Mouse (Mus musculus) G1E (cell line): ENCODE data around the gene Sfrp2. TPM values are rescaled to one million over a fixed set of nuclear protein-coding genes. Genes with fewer than 3 reads are reported as not detected.
A peak's percentile ranks its signal among the peaks of the same experiment; 100 is the strongest.

ENCODE experiments used
- ATAC-seq: 2 replicates; pipeline ENCODE4 v1.8.0; 2016; ENCODE audit warnings: mild to moderate bottlenecking; ENCODE audit not compliant: insufficient number of reproducible peaks, poor library complexity, low FRiP score, severe bottlenecking; ENCODE audit errors: extremely low read depth
- DNase-seq: peaks from one replicate; pipeline ENCODE4 v3.0.0; 2012; ENCODE audit warnings: low spot score
- H3K27me3 ChIP-seq: 2 replicates; pipeline ENCODE4 v1.6.1; 2012; ENCODE audit warnings: mild to moderate bottlenecking, low read length, inconsistent platforms; ENCODE audit not compliant: insufficient read depth
- H3K36me3 ChIP-seq: replicated peaks from 2 replicates; pipeline ENCODE3; 2012; ENCODE audit warnings: mild to moderate bottlenecking, inconsistent platforms
- H3K4me1 ChIP-seq: 2 replicates; pipeline ENCODE4 v1.6.1; 2012; ENCODE audit warnings: low read depth, low read length, inconsistent platforms, mixed read lengths; ENCODE audit not compliant: insufficient read depth
- H3K4me3 ChIP-seq: 2 replicates; pipeline ENCODE4 v1.5.1; 2012; ENCODE audit warnings: low read depth, mild to moderate bottlenecking, inconsistent platforms, low read length, moderate library complexity, mixed read lengths
- H3K9me3 ChIP-seq: replicated peaks from 2 replicates; pipeline ENCODE4 v1.6.1; 2012; ENCODE audit warnings: inconsistent platforms
- CTCF ChIP-seq: IDR thresholded peaks from 2 replicates; pipeline ENCODE4 v1.5.1; 2012; ENCODE audit warnings: low read depth, low read length, inconsistent platforms, mixed read lengths
- GATA1 ChIP-seq: IDR thresholded peaks from 2 replicates; pipeline ENCODE4 v1.6.1; 2012; ENCODE audit warnings: borderline replicate concordance, low read length, inconsistent platforms, mixed read lengths
- GATA2 ChIP-seq: IDR thresholded peaks from 2 replicates; pipeline ENCODE4 v1.6.1; 2012; ENCODE audit warnings: low read depth, low read length, inconsistent platforms, borderline replicate concordance
- POLR2AphosphoS5 ChIP-seq: IDR thresholded peaks from 2 replicates; pipeline ENCODE4 v1.6.1; 2012; ENCODE audit warnings: low read depth, low read length, inconsistent platforms; ENCODE audit not compliant: insufficient replicate concordance
- TAL1 ChIP-seq: conservative IDR thresholded peaks from 2 replicates; pipeline ENCODE4 v1.6.1; 2012; ENCODE audit warnings: low read depth, low read length, inconsistent platforms, mixed read lengths
- polyA plus RNA-seq: library from polyadenylated mRNA; stranded (reverse); fragments of >175 nt; gene quantifications from 2 replicates; pipeline ENCODE4 v1.2.3, GENCODE M21; 2012
- total RNA-seq, 2 experiments: library from RNA; stranded (forward) in 1 of 2; stranded (reverse) in 1 of 2; fragments of 200-1000 nt in 1 of 2; fragments of >200 nt in 1 of 2; fragmentation: Nextera tagmentation in 1 of 2; gene quantifications; 2 replicates each; pipeline ENCODE4 v1.2.3; 2014 to 2017

Gene Sfrp2
- total and polyA plus RNA-seq, 3 experiments, result 0.11 TPM; not detected in 2

DNA sequence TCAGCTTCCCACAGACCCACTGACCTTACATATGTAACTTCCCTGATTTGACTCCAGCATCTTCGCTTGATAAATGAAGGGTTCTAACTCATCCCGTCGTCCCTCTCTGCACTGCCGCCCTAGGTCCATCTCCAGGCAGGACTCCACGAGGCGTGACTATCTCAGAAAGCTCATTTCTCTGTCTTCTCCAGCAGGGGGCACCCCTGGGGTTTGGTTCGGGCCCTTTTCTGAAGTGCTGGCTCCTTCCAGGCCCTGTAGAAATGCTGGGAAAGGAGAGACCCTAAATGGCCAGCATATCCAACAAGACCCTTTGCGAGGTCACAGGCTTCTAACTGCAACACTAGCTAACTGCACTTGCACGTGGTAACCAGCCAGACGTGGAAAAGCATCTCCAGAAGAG is 31.7 kb downstream of the Sfrp2 start:
- no peaks in the 10 kb centered on the region for H3K4me1 ChIP-seq
- ATAC-seq (no peak), DNase-seq (peak; percentile 13)
- H3K4me3 ChIP-seq, result no peak overlapping the region
- 0 out of 2 replicates have a peak, but pooled peaks cover 4% of the 10 kb centered on the region for H3K27me3 ChIP-seq
- H3K36me3 ChIP-seq, result no peaks in the 10 kb centered on the region
- TF ChIP-seq CTCF, result no peak; the same call in 1 of the 2 replicates
- no peak for TF ChIP-seq TAL1
- TF ChIP-seq GATA1, result no peak
- TF ChIP-seq GATA2, result no peak
- TF ChIP-seq POLR2AphosphoS5, result no peak
- 0 out of 2 replicates have a peak, but pooled peaks cover 2% of the 10 kb centered on the region for H3K9me3 ChIP-seq

DNA sequence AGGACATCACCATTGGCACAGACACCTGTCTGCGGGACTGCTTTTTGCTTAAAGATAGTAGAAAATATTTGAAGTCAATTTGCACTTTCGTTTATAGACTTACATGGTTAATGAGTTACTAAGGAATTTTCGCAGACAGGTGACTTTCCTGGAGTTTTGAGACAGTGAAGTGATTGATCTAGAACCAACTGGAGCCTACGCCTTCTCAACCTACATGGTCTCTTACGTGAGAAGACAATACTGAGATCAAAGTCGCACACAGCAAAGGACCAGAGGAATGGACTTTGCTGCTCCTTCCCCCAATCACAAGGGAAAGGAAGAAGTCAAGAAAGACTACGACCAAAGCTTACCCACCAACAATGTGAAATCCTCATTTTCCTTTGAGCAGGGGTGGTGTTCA is 33.4 kb downstream of the Sfrp2 start:
- Histone ChIP-seq H3K4me1 (no peaks in the 10 kb centered on the region), H3K36me3 (no peaks in the 10 kb centered on the region), H3K9me3 (0 out of 2 replicates have a peak, but pooled peaks cover 2% of the 10 kb centered on the region), H3K4me3 (no peak overlapping the region), H3K27me3 (0 out of 2 replicates have a peak, but pooled peaks cover 4% of the 10 kb centered on the region)
- no peak for DNase-seq
- no peak for ATAC-seq
- no peak for TF ChIP-seq GATA1

DNA sequence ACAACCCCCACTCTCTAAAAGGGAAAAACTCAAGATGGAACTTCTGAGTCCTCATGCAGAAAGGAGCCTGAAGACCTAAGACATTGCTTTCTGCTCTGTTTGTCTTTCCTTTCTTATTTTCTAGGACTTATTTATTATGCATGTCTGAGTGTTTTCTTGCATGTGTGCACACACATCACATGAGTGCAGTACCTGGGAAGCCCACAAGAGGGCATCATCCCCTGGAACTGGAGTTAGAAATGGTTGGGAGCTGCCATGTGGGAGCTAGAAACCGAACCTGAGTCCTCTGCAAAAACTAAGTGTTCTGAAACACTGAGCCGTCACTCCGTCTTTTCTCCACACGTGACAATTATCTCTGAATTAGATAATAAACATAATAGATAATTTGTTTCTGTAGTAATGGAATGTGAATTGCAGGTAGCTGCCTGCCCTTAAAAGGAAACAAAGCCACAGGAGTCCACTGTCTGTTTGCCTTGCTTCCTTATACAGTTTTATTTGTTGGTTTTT is 35.6 kb downstream of the Sfrp2 start:
- no peaks in the 10 kb centered on the region for H3K36me3 ChIP-seq
- 0 out of 2 replicates have a peak, but pooled peaks cover 4% of the 10 kb centered on the region for H3K27me3 ChIP-seq
- H3K4me3 ChIP-seq, result no peak overlapping the region
- H3K4me1 ChIP-seq, result no peaks in the 10 kb centered on the region
- ATAC-seq (no peak), DNase-seq (no peak)
- 0 out of 2 replicates have a peak, but pooled peaks cover 2% of the 10 kb centered on the region for H3K9me3 ChIP-seq
- TF ChIP-seq POLR2AphosphoS5, result no peak
- no peak for TF ChIP-seq GATA1
- no peak for TF ChIP-seq TAL1
- no peak for TF ChIP-seq GATA2
- TF ChIP-seq CTCF, result no peak

DNA sequence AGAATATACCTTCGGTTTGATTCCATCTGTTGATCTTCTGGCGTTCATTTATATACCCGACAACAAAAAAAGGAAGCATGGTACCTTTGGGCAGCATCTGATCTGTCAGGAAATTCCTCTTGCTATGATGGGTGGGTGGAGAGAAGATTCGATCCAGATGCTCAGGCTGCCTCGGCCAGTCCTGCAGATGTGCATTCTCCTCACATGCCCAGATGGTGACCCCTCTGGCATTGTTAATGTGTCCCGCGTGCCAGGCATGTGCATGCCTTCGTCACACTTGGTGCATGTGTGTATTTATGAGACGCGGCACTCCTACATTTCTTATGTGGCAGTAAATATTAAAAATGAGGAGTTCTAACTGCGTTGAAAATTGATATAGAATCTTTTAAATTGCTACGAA is 42.4 kb downstream of the Sfrp2 start:
- DNase-seq, result no peak
- H3K4me1 ChIP-seq, result no peaks in the 10 kb centered on the region
- no peaks in the 10 kb centered on the region for H3K36me3 ChIP-seq
- H3K9me3 ChIP-seq, result no peaks in the 10 kb centered on the region
- ATAC-seq, result no peak
- H3K4me3 ChIP-seq, result no peak overlapping the region
- no peaks in the 10 kb centered on the region for H3K27me3 ChIP-seq
- no peak for TF ChIP-seq TAL1
- TF ChIP-seq GATA2, result no peak
- no peak for TF ChIP-seq GATA1
- no peak for TF ChIP-seq POLR2AphosphoS5
- TF ChIP-seq CTCF, result no peak

DNA sequence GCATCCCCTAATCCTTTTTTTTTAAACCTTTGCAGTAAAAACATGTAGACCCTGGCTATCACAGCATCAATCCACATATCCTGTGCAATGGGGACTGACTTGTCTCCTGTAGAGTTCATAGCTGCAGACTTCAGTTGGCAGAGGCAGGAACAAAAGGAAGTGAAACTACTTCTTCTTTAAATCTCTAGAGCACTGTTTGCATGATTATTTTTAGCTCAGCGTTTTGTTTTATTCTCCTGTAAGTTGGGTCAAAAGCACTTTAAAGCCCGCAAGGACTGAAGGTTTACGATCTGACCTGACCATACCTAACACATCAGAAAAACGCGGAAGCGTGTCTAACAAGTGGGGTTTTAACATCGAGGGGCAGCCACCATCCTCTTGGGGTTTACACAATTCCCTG is 45.9 kb downstream of the Sfrp2 start:
- no peak overlapping the region for H3K4me3 ChIP-seq
- TF ChIP-seq GATA2 (no peak), TAL1 (no peak), CTCF (no peak), GATA1 (no peak), POLR2AphosphoS5 (no peak)
- no peaks in the 10 kb centered on the region for H3K9me3 ChIP-seq
- H3K4me1 ChIP-seq, result no peaks in the 10 kb centered on the region
- H3K36me3 ChIP-seq, result no peaks in the 10 kb centered on the region
- H3K27me3 ChIP-seq, result no peaks in the 10 kb centered on the region
- ATAC-seq, result no peak
- DNase-seq, result no peak

DNA sequence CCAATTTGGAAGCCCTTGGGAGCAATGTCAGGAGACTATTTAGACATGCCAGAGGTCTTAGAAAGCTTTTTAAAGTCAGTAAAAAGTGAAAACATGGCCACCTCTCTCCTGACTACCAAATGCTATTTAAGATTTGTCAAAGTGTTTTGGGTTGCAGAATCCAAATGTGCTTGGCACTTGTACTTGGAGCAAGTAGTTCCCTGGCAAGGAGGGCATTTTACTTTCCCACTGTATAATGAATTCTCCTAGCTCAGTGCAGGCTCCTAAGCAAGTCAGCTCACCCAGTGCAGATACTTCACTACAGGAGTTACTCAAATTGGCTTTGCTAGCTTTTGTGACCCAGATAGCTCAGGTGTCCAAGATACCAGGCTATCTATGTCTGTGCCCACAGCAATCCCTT is 46.7 kb downstream of the Sfrp2 start:
- H3K27me3 ChIP-seq, result no peaks in the 10 kb centered on the region
- no peak for TF ChIP-seq CTCF
- no peak for TF ChIP-seq GATA1
- TF ChIP-seq GATA2, result no peak
- no peak for TF ChIP-seq POLR2AphosphoS5
- TF ChIP-seq TAL1, result no peak
- H3K36me3 ChIP-seq, result no peaks in the 10 kb centered on the region
- ATAC-seq (no peak), DNase-seq (no peak)
- no peaks in the 10 kb centered on the region for H3K9me3 ChIP-seq
- no peak overlapping the region for H3K4me3 ChIP-seq
- no peaks in the 10 kb centered on the region for H3K4me1 ChIP-seq

DNA sequence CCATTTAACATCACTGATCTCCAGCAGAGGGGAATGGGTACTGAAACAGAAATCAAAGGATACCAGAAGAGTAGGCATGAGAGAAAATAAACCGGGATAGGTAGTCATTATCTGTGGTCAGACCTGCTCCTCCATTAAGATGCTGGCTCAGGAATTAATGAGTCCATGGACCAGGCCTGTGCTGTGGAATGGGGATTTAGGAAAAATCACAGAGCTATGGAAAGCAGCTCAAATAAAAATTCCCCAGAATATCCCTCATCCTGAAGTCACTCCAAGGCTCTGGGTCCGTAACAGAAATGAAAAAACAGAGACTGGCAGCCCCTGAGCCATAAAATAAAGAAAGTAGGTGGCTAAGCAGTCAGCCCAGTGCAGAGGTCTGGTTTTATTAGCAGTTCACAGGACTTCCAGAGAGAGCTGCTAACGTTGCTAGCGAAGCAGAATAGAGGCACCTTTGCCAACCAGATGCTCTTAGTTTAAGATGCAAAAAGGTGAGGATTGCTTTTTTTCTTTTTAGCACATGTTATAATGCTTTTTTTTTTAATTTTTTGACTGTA is 50.3 kb downstream of the Sfrp2 start:
- TF ChIP-seq GATA2, result no peak
- TF ChIP-seq POLR2AphosphoS5, result no peak
- no peak for TF ChIP-seq CTCF
- no peak for TF ChIP-seq TAL1
- no peak for TF ChIP-seq GATA1
- H3K4me1 ChIP-seq, result no peaks in the 10 kb centered on the region
- ATAC-seq (no peak), DNase-seq (no peak)
- H3K36me3 ChIP-seq, result no peaks in the 10 kb centered on the region
- H3K9me3 ChIP-seq, result no peaks in the 10 kb centered on the region
- no peaks in the 10 kb centered on the region for H3K27me3 ChIP-seq
- no peak overlapping the region for H3K4me3 ChIP-seq
